In genomic region chr16:58514565-58514964, GRCm38 (mm10) we compare ENCODE assay signal across 10 mouse cellular contexts. TPM values are rescaled to one million over a fixed set of nuclear protein-coding genes. Genes with fewer than 3 reads are reported as not detected.
A peak's percentile ranks its signal among the peaks of the same experiment; 100 is the strongest.
DNase-seq lines count a peak whose midpoint lies in the region; ATAC-seq and TF ChIP-seq lines count a peak whose summit lies in the region.
"Had no signal": no experiment of that assay in that cellular context is flagged by ENCODE, and none has a peak within 500 bp of the region (broad histone marks: within the 10 kb centered on the region; RNA-seq: fewer than 3 reads in every experiment).

No protein-coding gene starts in this region.

- H3K4me3 ChIP-seq in E14TG2a.4 (replicated peaks; ENCODE audit: low read length): 0 out of 2 replicates have a peak overlapping the region, but pooled peaks have one; percentile 10
- H3K4me3 ChIP-seq in erythroblast, embryonic 14.5 days (replicated peaks): peak overlapping the region; percentile 44
- peak overlapping the region; percentile 28 for H3K4me3 ChIP-seq in liver, embryonic 13.5 days (replicated peaks)
- H3K4me3 ChIP-seq: embryonic facial prominence, embryonic 15.5 days; midbrain, embryonic 12.5 days had no signal

- no peaks in the 10 kb centered on the region for H3K9me3 ChIP-seq in E14TG2a.4 (ENCODE audit: low read length)
- no peaks in the 10 kb centered on the region for H3K9me3 ChIP-seq in erythroblast, embryonic 14.5 days (ENCODE audit: control insufficient read depth, low read length)
- H3K9me3 ChIP-seq in liver, embryonic 13.5 days (replicated peaks): no peaks in the 10 kb centered on the region
- H3K9me3 ChIP-seq: embryonic facial prominence, embryonic 15.5 days; midbrain, embryonic 12.5 days had no signal

- H3K4me2 ChIP-seq in liver, embryonic 13.5 days: peak overlapping the region; percentile 59
- H3K4me2 ChIP-seq: embryonic facial prominence, embryonic 15.5 days; midbrain, embryonic 12.5 days had no signal

- peaks cover 3% of the 10 kb centered on the region for H3K27me3 ChIP-seq in E14TG2a.4 (ENCODE audit: insufficient read depth, low read length)
- no peaks in the 10 kb centered on the region for H3K27me3 ChIP-seq in erythroblast, embryonic 14.5 days (ENCODE audit: control insufficient read depth)
- no peaks in the 10 kb centered on the region for H3K27me3 ChIP-seq in liver, embryonic 13.5 days
- H3K27me3 ChIP-seq: embryonic facial prominence, embryonic 15.5 days; midbrain, embryonic 12.5 days had no signal

- peak; percentile 25 for DNase-seq in 3T3-L1 (ENCODE audit: low read depth, low spot score)
- peak; percentile 74 for DNase-seq in liver, embryonic 13.5 days
- DNase-seq in spleen, postnatal 14 days (ENCODE audit: low spot score in 2 of 2): peak; percentile 51 to 69
- no peak for DNase-seq in left cerebral cortex, adult 11 months (ENCODE audit: low spot score)
- DNase-seq in layer of hippocampus, postnatal 36 days: no peak

- peak overlapping the region; percentile 87 for H3K27ac ChIP-seq in liver, embryonic 13.5 days
- H3K27ac ChIP-seq: midbrain, embryonic 12.5 days had no signal

- H3K4me1 ChIP-seq in E14TG2a.4 (replicated peaks; ENCODE audit: low read depth, low read length): 0 out of 2 replicates have a peak, but pooled peaks cover 5% of the 10 kb centered on the region
- H3K4me1 ChIP-seq in erythroblast, embryonic 14.5 days (ENCODE audit: control insufficient read depth): peaks cover 78% of the 10 kb centered on the region
- peaks cover 73% of the 10 kb centered on the region for H3K4me1 ChIP-seq in liver, embryonic 13.5 days (replicated peaks)

- H3K36me3 ChIP-seq in E14TG2a.4 (ENCODE audit: insufficient read depth, low read length): no peaks in the 10 kb centered on the region
- H3K36me3 ChIP-seq in erythroblast, embryonic 14.5 days (ENCODE audit: control insufficient read depth): peaks cover 65% of the 10 kb centered on the region
- no peaks in the 10 kb centered on the region; the same call in 1 of the 2 replicates for H3K36me3 ChIP-seq in liver, embryonic 13.5 days
- H3K36me3 ChIP-seq: embryonic facial prominence, embryonic 15.5 days; midbrain, embryonic 12.5 days had no signal

- 36% methylated on average over 9 of the region's 9 CpGs for WGBS in liver, embryonic 13.5 days (ENCODE audit: insufficient replicate concordance)

- peak; percentile 97 for ATAC-seq in liver, embryonic 13.5 days (ENCODE audit: low read depth)
- no peak for ATAC-seq in cerebellum, adult (ENCODE audit: insufficient number of reproducible peaks, low FRiP score, low TSS enrichment)

- TF ChIP-seq CTCF in E14TG2a.4 (conservative IDR thresholded peaks at IDR 0.05; ENCODE audit: low read length): peak; percentile 64

- H3K9ac ChIP-seq in liver, embryonic 13.5 days: peak overlapping the region; percentile 49; the same call in 1 of the 2 replicates
- H3K9ac ChIP-seq: embryonic facial prominence, embryonic 15.5 days; midbrain, embryonic 12.5 days had no signal

RNA-seq across cellular contexts. Expression of gene St3gal6, which starts 9.5 kb away (rescaled TPM):
- 10.4 and 11.5 TPM in 2 replicates for polyA plus RNA-seq in erythroblast, embryonic 14.5 days (2012)
- polyA plus RNA-seq in liver, embryonic 13.5 days (2015; fragmentation: Nextera tagmentation; extraction: Ambion mirVana): 43.5 and 47.6 TPM in 2 replicates
- 10 to 100 TPM; 14.3 to 18.2 TPM for total RNA-seq in layer of hippocampus, postnatal 36 days (2021)

Comparison
In these comparisons a context has a peak if more than half of its experiments do, and no peak if none do; other contexts are left out.
1. DNase-seq: peak in 3T3-L1 (single experiment), liver, embryonic 13.5 days (single experiment) and spleen, postnatal 14 days (2 of 2); none in left cerebral cortex, adult 11 months (single experiment) and layer of hippocampus, postnatal 36 days (0 of 2).
2. Peak in every context shown above with its lines, with median percentiles within 50 percentile points of each other: H3K4me3 ChIP-seq.